Mouse (Mus musculus) kidney, postnatal 0 days (tissue): ENCODE data around the gene Ssc4d. TPM values are rescaled to one million over a fixed set of nuclear protein-coding genes. Genes with fewer than 3 reads are reported as not detected.

ENCODE experiments used
- ATAC-seq: fragments of 200-750 bp; cut with Nextera tagmentation; replicated peaks from 2 replicates; pipeline ENCODE4 v1.8.0; 2017; ENCODE audit warnings: low read depth, moderate number of reproducible peaks, moderate TSS enrichment, moderate library complexity; ENCODE audit not compliant: low FRiP score
- DNase-seq: peaks from one replicate; pipeline ENCODE4 v3.0.0-alpha.2; 2016; ENCODE audit warnings: low spot score
- H3K27ac ChIP-seq: fragments of 300-500 bp; sonication (generic); 2 replicates; pipeline ENCODE4 v1.5.1; 2014; ENCODE audit warnings: mild to moderate bottlenecking
- H3K27me3 ChIP-seq: fragments of 300-500 bp; sonication (generic); 2 replicates; pipeline ENCODE4 v1.6.1; 2014; ENCODE audit warnings: low read length, mixed read lengths; ENCODE audit not compliant: insufficient read depth
- H3K36me3 ChIP-seq: fragments of 300-500 bp; sonication (generic); 2 replicates; pipeline ENCODE4 v1.6.1; 2014; ENCODE audit warnings: low read length, mixed read lengths; ENCODE audit not compliant: insufficient read depth
- H3K4me1 ChIP-seq: fragments of 300-500 bp; sonication (generic); replicated peaks from 2 replicates; pipeline ENCODE4 v1.6.1; 2014; ENCODE audit warnings: antibody characterized with exemption, low read length, mixed read lengths; ENCODE audit not compliant: insufficient read depth
- H3K4me2 ChIP-seq: fragments of 300-500 bp; sonication (generic); 2 replicates; pipeline ENCODE4 v1.6.1; 2014; ENCODE audit warnings: mild to moderate bottlenecking, low read length, moderate library complexity, mixed read lengths
- H3K4me3 ChIP-seq: fragments of 300-500 bp; sonication (generic); replicated peaks from 2 replicates; pipeline ENCODE4 v1.5.1; 2014; ENCODE audit warnings: low read depth, low read length
- H3K9ac ChIP-seq: fragments of 300-500 bp; sonication (generic); 2 replicates; pipeline ENCODE4 v1.6.1; 2014; ENCODE audit warnings: low read depth, low read length
- H3K9me3 ChIP-seq: fragments of 300-500 bp; sonication (generic); replicated peaks from 2 replicates; pipeline ENCODE4 v1.6.1; 2016; ENCODE audit warnings: low read length, inconsistent platforms, mixed read lengths
- CTCF ChIP-seq: IDR thresholded peaks from 2 replicates; pipeline ENCODE4 v1.5.1; 2016; ENCODE audit warnings: antibody characterized with exemption, low read depth, mild to moderate bottlenecking, moderate library complexity
- WGBS: fragments of 180-500 bp; shearing (Covaris S2); extraction: QIAGEN DNeasy Blood & Tissue Kit; methylation state at CpG from one replicate; pipeline ENCODE4 v1.1.7; 2014; 5-methylcytosine and 5-hydroxymethylcytosine counted together
- polyA plus RNA-seq: library from polyadenylated mRNA; unstranded; fragments of >200 nt; fragmentation: Nextera tagmentation; extraction: Ambion mirVana; gene quantifications from 2 replicates; pipeline ENCODE4 v1.2.1, GENCODE M21; 2015

Gene Ssc4d
- polyA plus RNA-seq, 1 experiment from 2014 or later = 7.5 TPM

GRCm38 (mm10) chr5:135916601-135917000 is 57.7 kb downstream of the Ssc4d start:
- H3K4me3 ChIP-seq = no peak overlapping the region
- H3K27me3 ChIP-seq = no peaks in the 10 kb centered on the region
- ATAC-seq (no peak), DNase-seq (no peak)
- no peaks in the 10 kb centered on the region for H3K9me3 ChIP-seq
- H3K4me2 ChIP-seq = no peak overlapping the region
- 89% methylated on average over 3 of the region's 3 CpGs for WGBS
- TF ChIP-seq CTCF = no peak
- H3K27ac ChIP-seq = no peak overlapping the region
- peaks cover 7% of the 10 kb centered on the region; the same call in 1 of the 2 replicates for H3K36me3 ChIP-seq
- H3K4me1 ChIP-seq = no peaks in the 10 kb centered on the region; the same call in 1 of the 2 replicates
- H3K9ac ChIP-seq = no peak overlapping the region

- Histone ChIP-seq H3K4me1 (no peaks in the 10 kb centered on the region; the same call in 1 of the 2 replicates), H3K36me3 (peaks cover 9% of the 10 kb centered on the region; the same call in 1 of the 2 replicates), H3K27me3 (no peaks in the 10 kb centered on the region), H3K27ac (no peak overlapping the region), H3K9ac (no peak overlapping the region), H3K4me2 (no peak overlapping the region), H3K9me3 (no peaks in the 10 kb centered on the region), H3K4me3 (no peak overlapping the region)
- DNase-seq (no peak), ATAC-seq (no peak)
- WGBS = 74% methylated on average over 6 of the region's 6 CpGs
- TF ChIP-seq CTCF = no peak
Measured at GRCm38 (mm10) chr5:135916051-135916565, 58.2 kb downstream of the Ssc4d start.

- Histone ChIP-seq H3K9me3 (no peaks in the 10 kb centered on the region), H3K4me2 (no peak overlapping the region), H3K36me3 (peaks cover 21% of the 10 kb centered on the region), H3K4me1 (no peaks in the 10 kb centered on the region; the same call in 1 of the 2 replicates), H3K27ac (peak overlapping the region; percentile 25; the same call in 1 of the 2 replicates), H3K4me3 (no peak overlapping the region), H3K27me3 (no peaks in the 10 kb centered on the region), H3K9ac (no peak overlapping the region)
- DNase-seq (no peak), ATAC-seq (no peak)
- no peak for TF ChIP-seq CTCF
- 63% methylated on average over 6 of the region's 6 CpGs for WGBS
Measured at GRCm38 (mm10) chr5:135914156-135914555, 60.2 kb downstream of the Ssc4d start.

GRCm38 (mm10) chr5:135913201-135913600 is 61.1 kb downstream of the Ssc4d start:
- H3K27me3 ChIP-seq = no peaks in the 10 kb centered on the region
- DNase-seq (no peak), ATAC-seq (no peak)
- no peak overlapping the region for H3K4me3 ChIP-seq
- 73% methylated on average over 5 of the region's 5 CpGs for WGBS
- H3K9ac ChIP-seq = no peak overlapping the region
- no peak for TF ChIP-seq CTCF
- H3K9me3 ChIP-seq = no peaks in the 10 kb centered on the region
- peaks cover 25% of the 10 kb centered on the region for H3K36me3 ChIP-seq
- no peak overlapping the region for H3K27ac ChIP-seq
- H3K4me2 ChIP-seq = no peak overlapping the region
- no peaks in the 10 kb centered on the region; the same call in 1 of the 2 replicates for H3K4me1 ChIP-seq

GRCm38 (mm10) chr5:135911633-135912220 is 62.6 kb downstream of the Ssc4d start:
- ATAC-seq (no peak), DNase-seq (no peak)
- WGBS = 84% methylated on average over 11 of the region's 11 CpGs
- peaks cover 29% of the 10 kb centered on the region for H3K36me3 ChIP-seq
- TF ChIP-seq CTCF = no peak
- H3K4me2 ChIP-seq = no peak overlapping the region
- no peaks in the 10 kb centered on the region for H3K27me3 ChIP-seq
- H3K4me3 ChIP-seq = no peak overlapping the region
- H3K9me3 ChIP-seq = no peaks in the 10 kb centered on the region
- no peaks in the 10 kb centered on the region; the same call in 1 of the 2 replicates for H3K4me1 ChIP-seq
- H3K9ac ChIP-seq = no peak overlapping the region
- H3K27ac ChIP-seq = no peak overlapping the region

GRCm38 (mm10) chr5:135910813-135911212 is 63.5 kb downstream of the Ssc4d start:
- 89% methylated on average over 25 of the region's 25 CpGs for WGBS
- TF ChIP-seq CTCF = no peak
- peaks cover 29% of the 10 kb centered on the region for H3K36me3 ChIP-seq

More at GRCm38 (mm10) chr5:135910813-135911212, 63.5 kb downstream of the Ssc4d start:
- H3K4me1 ChIP-seq = no peaks in the 10 kb centered on the region; the same call in 1 of the 2 replicates
- no peak overlapping the region for H3K4me2 ChIP-seq
- H3K9me3 ChIP-seq = no peaks in the 10 kb centered on the region
- ATAC-seq (no peak), DNase-seq (no peak)
- H3K4me3 ChIP-seq = no peak overlapping the region
- no peak overlapping the region for H3K27ac ChIP-seq
- no peaks in the 10 kb centered on the region for H3K27me3 ChIP-seq
- H3K9ac ChIP-seq = no peak overlapping the region

Other genes with a start within 250 kb of the Ssc4d start
- gene Tmem120a, start 230.1 kb downstream of the Ssc4d start, polyA plus RNA-seq = 80.1 and 81.7 TPM in 2 replicates
- gene Styxl1, start 196.1 kb downstream of the Ssc4d start, polyA plus RNA-seq = 0.53 and 0.54 TPM in 2 replicates
- gene Mdh2, start 196.1 kb downstream of the Ssc4d start, polyA plus RNA-seq = 752 and 801 TPM in 2 replicates
- 0.13 and 0.16 TPM in 2 replicates for gene Srrm3, start 167.6 kb downstream of the Ssc4d start, polyA plus RNA-seq
- gene Hspb1, start 86.6 kb downstream of the Ssc4d start, polyA plus RNA-seq = 99.9 and 113 TPM in 2 replicates
- gene Ywhag, start 39.9 kb downstream of the Ssc4d start, polyA plus RNA-seq = 89.4 and 105 TPM in 2 replicates
- 0.13 and 0.16 TPM in 2 replicates for gene Zp3, start 5.6 kb upstream of the Ssc4d start, polyA plus RNA-seq
- gene Dtx2, start 20.3 kb upstream of the Ssc4d start, polyA plus RNA-seq = 21.8 and 22.7 TPM in 2 replicates
- 5.1 and 6.0 TPM in 2 replicates for gene Upk3b, start 64.0 kb upstream of the Ssc4d start, polyA plus RNA-seq
- 4.0 and 6.1 TPM in 2 replicates for gene Upk3bl, start 80.0 kb upstream of the Ssc4d start, polyA plus RNA-seq
- 8.8 and 9.9 TPM in 2 replicates for gene Rasa4, start 109.4 kb upstream of the Ssc4d start, polyA plus RNA-seq
- 239 and 250 TPM in 2 replicates for gene Polr2j, start 142.1 kb upstream of the Ssc4d start, polyA plus RNA-seq
- 21.6 and 23.1 TPM in 2 replicates for gene Lrwd1, start 161.5 kb upstream of the Ssc4d start, polyA plus RNA-seq
- gene Alkbh4, start 161.6 kb upstream of the Ssc4d start, polyA plus RNA-seq = 12.2 and 15.4 TPM in 2 replicates
- gene Orai2, start 196.2 kb upstream of the Ssc4d start, polyA plus RNA-seq = 6.2 and 6.9 TPM in 2 replicates
- 44.2 and 46.6 TPM in 2 replicates for gene Prkrip1, start 224.4 kb upstream of the Ssc4d start, polyA plus RNA-seq